Mouse (Mus musculus) central nervous system, embryonic 11.5 days (tissue): Measurements from ENCODE around the gene Atg2b. TPM values are rescaled to one million over a fixed set of nuclear protein-coding genes. Genes with fewer than 3 reads are reported as not detected.

Source experiments
- polyA plus RNA-seq: library from polyadenylated mRNA; depleted of rRNA; stranded (reverse); fragments of >200 nt; gene quantifications from 2 replicates; pipeline ENCODE4 v1.2.3, GENCODE M21; 2012; rRNA removed

Atg2b gene
- 23.5 and 27.3 TPM in 2 replicates for polyA plus RNA-seq

GRCm38 (mm10) chr12:105685001-105685691, at the start of gene Atg2b:
Gene Atg2b, minus strand, starts transcription at chr12:105685211.

GRCm38 (mm10) chr12:105705799-105706487, 20.9 kb upstream of the Atg2b start, which contains the start of gene Ak7:
Gene Ak7, plus strand, starts transcription at chr12:105705976.

GRCm38 (mm10) chr12:105683933-105684901, 794 bp downstream of the Atg2b start, which contains the start of gene Gskip:
Gene Gskip, plus strand, starts transcription at chr12:105684829.

GRCm38 (mm10) chr12:105602581-105603210, 82.3 kb downstream of the Atg2b start, which contains the start of gene Bdkrb1:
Gene Bdkrb1, plus strand, starts transcription at chr12:105603085.

Other genes starting within 250 kb of the Atg2b start
- 24.6 and 35.5 TPM in 2 replicates for gene D430019H16Rik, start 231.4 kb downstream of the Atg2b start, polyA plus RNA-seq
- gene Bdkrb2, start 122.0 kb downstream of the Atg2b start, polyA plus RNA-seq = 0.30 and 0.43 TPM in 2 replicates
- gene Bdkrb1, start 82.1 kb downstream of the Atg2b start, polyA plus RNA-seq = not detected in 2 replicates
- 13.7 and 18.7 TPM in 2 replicates for gene Gskip, start 382 bp downstream of the Atg2b start, polyA plus RNA-seq
- gene Ak7, start 20.8 kb upstream of the Atg2b start, polyA plus RNA-seq = 0.80 and 1.8 TPM in 2 replicates
- gene Papola, start 99.5 kb upstream of the Atg2b start, polyA plus RNA-seq = 147 and 205 TPM in 2 replicates